Mouse (Mus musculus): ENCODE data around the gene Atxn7l3.
A peak's percentile ranks its signal among the peaks of the same experiment; 100 is the strongest.

The Atxn7l3 gene

GRCm38 (mm10) chr11:102312586-102312985 lies 16.2 kb upstream of the Atxn7l3 start:
- DNase-seq (ENCODE audit: low read depth, low spot score), result no peak
- Histone ChIP-seq H3K36me3 (ENCODE audit: control insufficient read depth, insufficient read depth, low read length, poor library complexity, severe bottlenecking) (peaks cover 13% of the 10 kb centered on the region), H3K27me3 (ENCODE audit: control insufficient read depth, insufficient read depth, low read length, poor library complexity, severe bottlenecking) (no peaks in the 10 kb centered on the region)

- no peaks in the 10 kb centered on the region for H3K27me3 ChIP-seq (ENCODE audit: control insufficient read depth, insufficient read depth, low read length, poor library complexity, severe bottlenecking)
- peaks cover 17% of the 10 kb centered on the region for H3K36me3 ChIP-seq (ENCODE audit: control insufficient read depth, insufficient read depth, low read length, poor library complexity, severe bottlenecking)
- DNase-seq (ENCODE audit: low read depth, low spot score), result no peak
These were observed 15.5 kb upstream of the Atxn7l3 start for GRCm38 (mm10) chr11:102311966-102312365.

DNA sequence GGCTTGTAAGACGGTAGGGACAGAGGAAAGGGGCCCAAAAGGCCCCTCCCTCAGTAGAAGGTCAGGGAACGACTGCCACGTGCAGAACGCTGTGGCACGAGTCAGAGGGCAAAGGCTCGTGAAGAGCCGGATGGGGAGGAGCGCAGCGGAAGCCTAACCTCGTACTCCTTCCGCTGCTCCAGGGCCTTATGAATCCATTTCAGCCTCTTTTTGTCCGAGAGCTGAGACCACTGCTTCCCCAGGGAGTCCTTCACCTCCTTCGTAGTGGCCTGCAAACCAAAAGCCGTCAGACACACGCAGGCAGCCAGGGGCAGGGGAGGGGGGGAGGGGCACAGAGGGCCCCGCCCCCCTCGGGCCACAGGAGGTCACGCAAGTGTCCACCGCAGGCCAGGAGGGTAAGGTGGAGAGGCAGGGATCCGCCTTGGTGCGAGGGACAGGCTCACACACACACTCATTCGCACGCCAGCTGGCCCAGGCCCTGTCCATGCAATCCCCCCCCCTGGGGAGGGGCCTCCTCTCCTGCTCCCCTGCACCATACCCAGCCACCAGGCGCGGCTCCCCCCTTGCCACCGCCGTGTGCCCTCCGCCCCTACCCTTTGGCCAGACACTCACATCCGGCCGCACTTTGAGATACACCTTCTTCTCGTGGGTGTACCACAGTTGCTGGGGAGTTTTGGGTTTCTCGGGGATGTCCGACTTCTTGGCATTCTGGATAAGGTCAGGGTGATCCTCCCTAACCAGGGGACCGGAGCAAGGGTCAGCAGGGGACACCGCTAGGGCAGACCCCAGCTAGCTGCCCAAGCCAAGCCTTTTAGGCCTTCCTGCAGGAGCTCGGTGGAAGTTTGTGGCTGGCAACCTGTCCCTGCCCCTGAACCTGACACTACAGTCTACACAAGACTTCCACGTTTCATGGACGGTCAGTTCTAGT lies 14.6 kb upstream of the Atxn7l3 start:
- peaks cover 25% of the 10 kb centered on the region for H3K36me3 ChIP-seq (ENCODE audit: control insufficient read depth, insufficient read depth, low read length, poor library complexity, severe bottlenecking)
- no peaks in the 10 kb centered on the region for H3K27me3 ChIP-seq (ENCODE audit: control insufficient read depth, insufficient read depth, low read length, poor library complexity, severe bottlenecking)
- DNase-seq (ENCODE audit: low read depth, low spot score), result no peak

DNA sequence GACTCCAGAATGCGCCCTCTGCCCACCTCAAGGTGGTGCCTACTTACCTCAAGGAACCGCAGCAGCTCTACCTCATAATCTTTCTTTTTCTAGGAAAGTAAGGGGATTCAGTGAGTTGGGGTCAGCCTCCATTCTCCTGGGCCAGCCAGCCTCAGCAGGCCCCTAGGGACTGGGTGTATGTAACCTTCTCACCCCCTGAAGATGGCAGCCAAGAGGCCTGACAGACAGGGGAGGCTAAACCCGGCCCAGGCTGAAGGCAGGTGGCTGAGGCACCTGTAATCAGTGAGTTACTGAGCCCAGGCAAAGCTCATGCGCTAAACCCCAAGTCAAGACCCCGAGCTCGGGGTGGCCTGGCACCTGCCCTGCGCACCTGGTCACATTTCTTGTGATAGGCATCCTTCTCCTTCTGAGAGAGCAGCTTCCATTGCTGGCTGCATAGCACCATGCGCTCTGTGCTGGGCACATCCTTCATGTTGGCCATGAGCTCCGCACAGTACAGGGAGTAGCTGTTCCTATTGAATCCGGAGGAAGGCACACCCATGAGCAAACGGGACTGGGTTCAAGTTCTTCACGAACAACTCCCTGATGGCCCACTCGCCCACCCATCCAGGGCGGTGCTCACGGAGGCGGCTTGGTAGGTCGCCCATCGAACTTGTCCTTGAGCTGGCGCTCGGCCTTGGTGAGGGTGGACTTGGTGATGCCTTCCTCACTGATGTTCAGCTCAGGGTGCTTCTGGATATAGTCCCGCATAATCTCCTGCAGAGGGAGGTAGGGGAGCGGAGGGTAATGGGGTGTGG lies 13.6 kb upstream of the Atxn7l3 start:
- Histone ChIP-seq H3K36me3 (ENCODE audit: control insufficient read depth, insufficient read depth, low read length, poor library complexity, severe bottlenecking) (peaks cover 25% of the 10 kb centered on the region), H3K27me3 (ENCODE audit: control insufficient read depth, insufficient read depth, low read length, poor library complexity, severe bottlenecking) (no peaks in the 10 kb centered on the region)
- peak; percentile 29 for DNase-seq (ENCODE audit: low read depth, low spot score)

DNA sequence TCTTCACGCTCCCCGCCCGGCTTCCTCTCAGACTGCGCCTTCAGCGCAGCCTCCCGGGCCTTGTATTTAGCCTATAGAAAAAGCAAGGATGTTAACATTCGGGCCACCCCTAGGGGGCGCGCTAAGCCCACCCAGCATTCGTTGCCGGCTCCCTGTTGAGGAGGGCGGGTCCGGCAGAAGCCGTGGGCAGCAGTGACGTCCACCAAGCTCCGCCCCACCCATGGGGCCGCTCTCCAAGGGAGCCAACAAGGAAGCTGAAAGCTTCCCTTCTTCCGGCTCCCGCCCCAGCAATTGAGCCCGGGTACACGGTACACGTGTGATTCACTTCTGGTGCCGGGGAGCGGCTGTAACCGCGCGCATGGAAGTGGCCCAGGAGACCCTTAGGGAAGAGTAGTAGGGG lies 12.5 kb upstream of the Atxn7l3 start:
- H3K27me3 ChIP-seq (ENCODE audit: control insufficient read depth, insufficient read depth, low read length, poor library complexity, severe bottlenecking), result no peaks in the 10 kb centered on the region

GRCm38 (mm10) chr11:102308104-102308503 lies 11.7 kb upstream of the Atxn7l3 start:
- Histone ChIP-seq H3K27me3 (ENCODE audit: control insufficient read depth, insufficient read depth, low read length, poor library complexity, severe bottlenecking) (no peaks in the 10 kb centered on the region), H3K36me3 (ENCODE audit: control insufficient read depth, insufficient read depth, low read length, poor library complexity, severe bottlenecking) (peaks cover 15% of the 10 kb centered on the region)
- no peak for DNase-seq (ENCODE audit: low read depth, low spot score)

More for the DNA sequence above, 12.5 kb upstream of the Atxn7l3 start:
- peaks cover 21% of the 10 kb centered on the region for H3K36me3 ChIP-seq (ENCODE audit: control insufficient read depth, insufficient read depth, low read length, poor library complexity, severe bottlenecking)
- DNase-seq (ENCODE audit: low read depth, low spot score), result peak; percentile 97

DNA sequence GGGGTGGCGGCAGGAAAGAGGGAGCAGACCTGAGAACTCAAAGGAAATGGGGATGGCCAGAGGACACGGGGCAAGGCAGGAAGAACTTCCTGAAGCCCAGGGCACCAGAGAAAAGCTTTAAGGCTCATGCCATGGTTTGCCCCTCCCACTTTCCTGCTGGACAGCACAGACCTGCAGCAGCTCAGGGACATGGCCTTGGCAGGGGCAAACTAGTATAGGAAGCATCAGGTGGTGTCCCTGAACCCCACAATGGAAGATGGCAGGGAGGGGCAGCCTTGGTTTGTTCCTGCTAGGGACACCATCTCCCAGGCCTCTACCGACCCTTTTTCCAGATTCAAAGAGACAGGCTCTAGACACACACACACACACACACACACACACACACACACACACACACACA lies 8.9 kb upstream of the Atxn7l3 start:
- Histone ChIP-seq H3K36me3 (ENCODE audit: control insufficient read depth, insufficient read depth, low read length, poor library complexity, severe bottlenecking) (peaks cover 13% of the 10 kb centered on the region), H3K27me3 (ENCODE audit: control insufficient read depth, insufficient read depth, low read length, poor library complexity, severe bottlenecking) (no peaks in the 10 kb centered on the region)
- DNase-seq (ENCODE audit: low read depth, low spot score), result no peak

- DNase-seq (ENCODE audit: low read depth, low spot score), result no peak
- Histone ChIP-seq H3K36me3 (ENCODE audit: control insufficient read depth, insufficient read depth, low read length, poor library complexity, severe bottlenecking) (peaks cover 13% of the 10 kb centered on the region), H3K27me3 (ENCODE audit: control insufficient read depth, insufficient read depth, low read length, poor library complexity, severe bottlenecking) (no peaks in the 10 kb centered on the region)
These were observed 7.7 kb upstream of the Atxn7l3 start for GRCm38 (mm10) chr11:102304141-102304540.

DNA sequence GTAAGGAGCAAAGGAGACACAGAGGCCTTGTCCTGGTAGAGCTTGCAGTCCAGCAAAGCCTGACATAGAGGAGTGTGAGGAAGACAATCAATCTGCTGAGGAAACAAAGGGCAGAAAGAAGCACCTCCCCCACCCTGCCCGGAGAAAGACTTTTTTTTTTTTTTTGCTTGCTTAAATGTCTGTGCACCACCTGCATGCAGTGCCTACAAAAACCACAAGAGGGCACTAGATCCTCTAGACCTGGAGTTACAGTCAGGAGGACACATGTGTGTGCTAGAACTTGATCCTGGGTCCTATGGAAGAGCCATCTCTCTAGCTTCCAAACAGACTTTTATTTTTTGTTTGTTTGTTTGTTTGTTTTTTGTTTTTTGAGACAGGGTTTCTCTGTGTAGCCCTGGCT lies 3.4 kb upstream of the Atxn7l3 start:
- no peaks in the 10 kb centered on the region for H3K36me3 ChIP-seq (ENCODE audit: control insufficient read depth, insufficient read depth, low read length, poor library complexity, severe bottlenecking)
- peak; percentile 88 for DNase-seq (ENCODE audit: low read depth, low spot score)
- no peaks in the 10 kb centered on the region for H3K27me3 ChIP-seq (ENCODE audit: control insufficient read depth, insufficient read depth, low read length, poor library complexity, severe bottlenecking)

DNA sequence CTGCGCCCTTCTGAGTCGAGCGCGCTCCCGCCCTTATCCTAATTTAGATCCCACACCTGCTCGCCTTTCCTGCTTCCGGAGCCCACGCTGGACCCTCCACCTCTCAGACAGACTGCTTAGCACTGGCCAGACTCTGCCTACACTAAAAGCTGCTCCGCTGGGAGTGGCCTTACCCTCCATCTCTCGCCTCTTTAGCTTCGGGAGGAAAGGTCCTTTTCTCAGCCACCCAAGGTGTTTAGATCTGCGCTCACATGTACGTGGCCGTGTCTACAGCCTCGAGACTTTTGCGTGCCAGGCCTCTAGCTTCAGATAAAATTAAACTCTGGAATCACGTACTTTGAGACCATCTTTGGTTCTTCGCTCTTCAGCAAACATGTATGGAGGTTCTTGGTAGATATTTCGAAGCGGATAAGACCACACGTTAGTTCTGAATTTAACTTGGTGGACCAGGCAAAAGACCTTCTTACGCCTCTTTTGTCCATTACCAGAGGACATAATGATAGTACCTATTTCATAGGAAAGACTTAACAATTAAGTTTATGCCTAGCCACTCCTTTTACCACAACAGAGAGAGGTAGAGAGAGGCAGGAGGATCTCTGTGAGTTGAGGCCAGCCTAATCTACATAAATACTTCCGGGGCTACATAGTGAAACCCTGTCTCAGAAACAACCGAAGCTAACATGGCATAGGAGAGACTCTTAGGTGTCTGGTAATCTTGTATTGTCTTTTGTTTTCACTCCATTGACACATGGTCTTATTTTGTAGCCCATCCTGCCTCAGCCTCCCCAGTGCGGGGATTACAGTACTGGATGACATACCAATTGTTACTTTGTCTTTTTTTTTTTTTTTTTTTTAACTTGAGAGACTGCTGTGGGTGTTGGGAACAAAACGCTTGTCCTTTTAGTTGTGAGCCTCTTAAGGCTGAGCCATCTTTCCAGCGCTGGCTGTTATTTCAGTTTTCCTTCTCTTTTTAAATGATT lies 1.4 kb upstream of the Atxn7l3 start:
- peak; percentile 41 for DNase-seq (ENCODE audit: low read depth, low spot score)
- no peaks in the 10 kb centered on the region for H3K27me3 ChIP-seq (ENCODE audit: control insufficient read depth, insufficient read depth, low read length, poor library complexity, severe bottlenecking)
- no peaks in the 10 kb centered on the region for H3K36me3 ChIP-seq (ENCODE audit: control insufficient read depth, insufficient read depth, low read length, poor library complexity, severe bottlenecking)

GRCm38 (mm10) chr11:102295598-102296471 lies 596 bp downstream of the Atxn7l3 start:
- peaks cover 10% of the 10 kb centered on the region; the same call in 1 of the 2 replicates for H3K36me3 ChIP-seq (ENCODE audit: control insufficient read depth, insufficient read depth, low read length, poor library complexity, severe bottlenecking)
- no peaks in the 10 kb centered on the region for H3K27me3 ChIP-seq (ENCODE audit: control insufficient read depth, insufficient read depth, low read length, poor library complexity, severe bottlenecking)
- peak; percentile 50 for DNase-seq (ENCODE audit: low read depth, low spot score)

DNA sequence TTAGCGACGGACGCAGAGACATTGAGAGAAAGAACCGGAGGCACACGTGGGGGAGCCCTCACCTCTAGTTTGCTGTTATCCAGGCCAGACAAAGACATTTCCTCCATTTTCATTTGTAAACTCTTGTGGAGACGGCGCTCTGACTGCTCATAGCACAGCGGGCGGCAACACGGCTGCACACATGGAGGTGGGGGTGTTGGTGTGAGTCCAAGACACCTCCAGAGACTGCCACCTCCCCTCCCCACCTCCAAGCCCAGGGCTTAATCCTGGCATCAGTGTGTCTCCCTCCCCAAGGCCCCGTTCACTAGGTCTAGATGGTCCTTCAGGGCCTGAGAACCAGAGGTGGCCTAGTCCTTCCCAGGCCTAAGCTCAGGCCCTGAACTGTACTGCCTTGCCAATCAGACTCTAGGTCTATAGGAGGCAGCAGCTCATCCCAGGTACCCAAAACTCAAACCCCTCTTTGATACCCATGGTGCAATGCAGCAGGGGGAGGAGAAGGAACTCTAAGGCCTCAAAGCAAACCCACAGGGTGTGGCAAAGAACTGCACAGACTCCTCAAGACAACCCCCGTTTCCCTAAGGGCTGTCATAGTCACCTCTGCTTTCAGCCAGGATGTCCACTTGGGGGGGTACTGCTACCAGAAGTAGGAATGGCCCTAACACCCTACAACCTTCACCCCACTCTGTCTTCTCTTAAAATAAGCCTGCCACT lies 1.4 kb downstream of the Atxn7l3 start:
- peaks cover 10% of the 10 kb centered on the region; the same call in 1 of the 2 replicates for H3K36me3 ChIP-seq (ENCODE audit: control insufficient read depth, insufficient read depth, low read length, poor library complexity, severe bottlenecking)
- peak; percentile 78 for DNase-seq (ENCODE audit: low read depth, low spot score)
- H3K27me3 ChIP-seq (ENCODE audit: control insufficient read depth, insufficient read depth, low read length, poor library complexity, severe bottlenecking), result no peaks in the 10 kb centered on the region

DNA sequence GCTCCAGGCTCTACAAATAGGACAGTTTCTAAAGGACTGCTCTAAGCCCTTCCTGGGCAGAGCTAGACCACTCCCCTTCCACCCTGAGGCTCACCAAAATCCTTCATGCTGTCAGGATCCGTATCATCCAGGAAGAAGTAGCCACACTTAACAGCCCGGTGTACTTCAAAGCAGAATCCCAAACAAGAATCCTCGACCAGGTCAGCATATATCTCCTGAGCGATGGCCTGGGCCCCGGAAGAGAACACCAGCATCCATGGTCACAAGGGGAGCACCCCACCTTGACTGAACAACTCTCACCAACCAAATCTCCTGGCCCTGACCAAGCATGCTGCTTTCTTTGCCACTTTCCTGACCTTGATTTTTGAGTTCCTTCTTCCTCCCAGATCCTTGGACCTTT lies 2.0 kb downstream of the Atxn7l3 start:
- DNase-seq (ENCODE audit: low read depth, low spot score), result no peak
- Histone ChIP-seq H3K27me3 (ENCODE audit: control insufficient read depth, insufficient read depth, low read length, poor library complexity, severe bottlenecking) (no peaks in the 10 kb centered on the region), H3K36me3 (ENCODE audit: control insufficient read depth, insufficient read depth, low read length, poor library complexity, severe bottlenecking) (peaks cover 10% of the 10 kb centered on the region; the same call in 1 of the 2 replicates)

Measured in splenic B cell, adult 2 months (primary cell).